Mouse (Mus musculus): ENCODE data around the gene Wdr12. TPM values are rescaled to one million over a fixed set of nuclear protein-coding genes. Genes with fewer than 3 reads are reported as not detected.
"Not testable (repeated sequence)": the region's sequence is repeated elsewhere in the genome, so short reads cannot be mapped to it uniquely, and the experiment has no call there.

Wdr12 gene
- polyA plus RNA-seq, 1 experiment = 0.83 TPM

DNA sequence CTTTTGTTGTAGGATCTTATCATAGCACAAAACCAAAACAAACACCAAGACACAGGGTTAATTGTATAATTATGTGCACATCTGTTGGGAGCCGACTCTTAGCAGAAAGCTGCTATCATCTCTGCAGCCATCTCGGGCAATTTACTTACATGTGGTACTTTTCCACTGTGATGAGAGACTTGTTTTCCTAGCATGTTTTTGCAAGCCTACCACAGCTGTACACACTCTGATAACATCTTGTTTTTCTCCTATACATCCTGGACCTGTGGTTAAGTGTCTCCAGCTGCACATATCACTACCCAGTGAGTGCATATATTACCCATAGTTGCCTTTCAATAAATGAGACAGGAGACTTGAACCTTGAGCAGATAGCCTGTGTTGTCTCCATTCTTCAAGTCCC is 23.5 kb downstream of the Wdr12 start:
- Histone ChIP-seq H3K9me3 (peaks cover 3% of the 10 kb centered on the region; the same call in 1 of the 2 replicates), H3K27me3 (replicated peaks) (no peaks in the 10 kb centered on the region), H3K4me3 (replicated peaks) (no peak overlapping the region), H3K36me3 (replicated peaks; ENCODE audit: low read length) (peaks cover 52% of the 10 kb centered on the region), H3K4me1 (peaks cover 14% of the 10 kb centered on the region)
- TF ChIP-seq FLI1 (IDR thresholded peaks at IDR 0.05; ENCODE audit: low read length) (no peak), GATA1 (IDR thresholded peaks at IDR 0.05; ENCODE audit: borderline replicate concordance, low read length) (no peak)

DNA sequence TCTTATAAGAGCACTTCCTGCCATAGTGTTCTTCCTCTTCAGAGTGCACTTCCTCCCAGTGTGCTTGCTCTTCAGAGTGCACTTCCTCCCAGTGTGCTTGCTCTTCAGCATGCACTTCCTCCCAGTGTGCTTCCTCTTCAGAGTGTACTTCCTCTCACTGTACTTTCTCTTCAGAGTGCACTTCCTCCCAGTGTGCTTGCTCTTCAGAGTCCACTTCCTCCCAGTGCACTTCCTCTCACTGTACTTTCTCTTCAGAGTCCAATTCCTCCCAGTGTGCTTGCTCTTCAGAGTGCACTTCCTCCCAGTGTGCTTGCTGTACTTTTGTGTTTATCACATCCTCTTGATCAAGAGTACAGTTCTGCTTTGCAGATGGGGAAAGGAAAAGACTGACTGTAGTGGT is 27.7 kb downstream of the Wdr12 start:
- not testable (repeated sequence) for H3K9me3 ChIP-seq; H3K36me3 ChIP-seq (replicated peaks; ENCODE audit: low read length); H3K27me3 ChIP-seq (replicated peaks); H3K4me3 ChIP-seq (replicated peaks)
- H3K4me1 ChIP-seq = peaks cover 17% of the 10 kb centered on the region

DNA sequence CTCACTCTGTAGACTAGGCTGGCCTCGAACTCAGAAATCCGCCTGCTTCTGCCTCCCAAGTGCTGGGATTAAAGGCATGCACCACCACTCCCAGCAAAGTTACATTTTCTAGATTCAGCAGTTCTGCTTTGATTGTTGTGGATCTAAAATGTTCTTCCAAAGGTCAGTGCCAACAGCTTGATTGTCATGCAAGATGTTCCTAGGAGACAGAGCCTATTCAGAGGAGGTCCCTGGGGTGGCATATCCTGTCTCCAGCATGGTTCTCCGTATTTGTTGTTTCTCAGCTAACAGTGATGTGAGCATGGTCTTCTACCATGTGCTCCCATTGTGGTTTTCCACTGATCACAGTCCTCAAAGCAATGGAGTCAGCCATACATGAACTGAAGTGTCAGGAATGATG is 42.1 kb downstream of the Wdr12 start:
- no peaks in the 10 kb centered on the region for H3K36me3 ChIP-seq (replicated peaks; ENCODE audit: low read length)
- no peaks in the 10 kb centered on the region for H3K9me3 ChIP-seq
- H3K27me3 ChIP-seq (replicated peaks) = no peaks in the 10 kb centered on the region
- no peaks in the 10 kb centered on the region for H3K4me1 ChIP-seq
- TF ChIP-seq FLI1 (IDR thresholded peaks at IDR 0.05; ENCODE audit: low read length) (no peak), GATA1 (IDR thresholded peaks at IDR 0.05; ENCODE audit: borderline replicate concordance, low read length) (no peak)
- H3K4me3 ChIP-seq (replicated peaks) = no peak overlapping the region

DNA sequence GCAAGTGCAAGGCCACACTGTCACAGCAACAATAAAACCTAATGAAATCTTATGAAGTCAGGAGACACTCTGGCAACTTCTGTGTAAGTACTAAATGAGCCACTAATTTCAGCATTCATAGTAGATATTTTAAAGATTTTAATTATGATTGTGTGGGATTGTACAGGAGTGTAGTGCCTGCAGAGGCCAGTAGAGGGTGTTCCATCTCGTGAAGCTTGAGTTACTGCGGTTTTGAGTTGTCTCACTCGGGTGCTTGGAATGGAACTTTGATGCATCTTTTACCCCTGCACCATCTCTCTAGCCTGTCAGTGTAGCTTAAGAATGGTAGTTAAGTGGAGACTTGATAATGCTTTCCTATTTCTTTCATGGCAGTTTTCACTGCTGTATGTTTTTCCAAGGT is 43.8 kb downstream of the Wdr12 start:
- H3K27me3 ChIP-seq (replicated peaks) = no peaks in the 10 kb centered on the region
- TF ChIP-seq GATA1 (IDR thresholded peaks at IDR 0.05; ENCODE audit: borderline replicate concordance, low read length) (no peak), FLI1 (IDR thresholded peaks at IDR 0.05; ENCODE audit: low read length) (no peak)
- H3K4me1 ChIP-seq = no peaks in the 10 kb centered on the region
- no peaks in the 10 kb centered on the region for H3K36me3 ChIP-seq (replicated peaks; ENCODE audit: low read length)
- H3K9me3 ChIP-seq = no peaks in the 10 kb centered on the region
- H3K4me3 ChIP-seq (replicated peaks) = no peak overlapping the region

DNA sequence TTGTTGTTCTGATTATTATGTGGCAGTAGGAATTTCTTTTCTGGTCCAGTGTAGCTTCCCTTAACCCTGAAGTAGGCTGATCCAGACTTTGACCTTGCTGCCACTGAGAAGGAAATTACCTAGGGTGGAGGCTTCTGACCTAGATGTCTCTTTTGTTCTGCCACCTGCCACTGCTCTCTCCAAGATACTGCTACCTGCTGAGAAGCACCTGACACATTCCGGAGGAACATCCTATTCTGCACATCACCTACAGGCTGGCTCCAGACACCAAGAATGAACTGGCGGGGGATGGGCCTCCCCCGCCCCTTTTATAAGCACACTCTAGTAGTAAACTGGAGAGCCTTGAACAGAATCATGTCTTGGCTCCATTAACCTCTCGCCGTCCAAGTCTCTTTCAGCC is 51.0 kb downstream of the Wdr12 start:
- H3K36me3 ChIP-seq (replicated peaks; ENCODE audit: low read length); H3K4me3 ChIP-seq (replicated peaks); H3K4me1 ChIP-seq; H3K9me3 ChIP-seq: not testable (repeated sequence)
- H3K27me3 ChIP-seq (replicated peaks) = peaks cover 14% of the 10 kb centered on the region

DNA sequence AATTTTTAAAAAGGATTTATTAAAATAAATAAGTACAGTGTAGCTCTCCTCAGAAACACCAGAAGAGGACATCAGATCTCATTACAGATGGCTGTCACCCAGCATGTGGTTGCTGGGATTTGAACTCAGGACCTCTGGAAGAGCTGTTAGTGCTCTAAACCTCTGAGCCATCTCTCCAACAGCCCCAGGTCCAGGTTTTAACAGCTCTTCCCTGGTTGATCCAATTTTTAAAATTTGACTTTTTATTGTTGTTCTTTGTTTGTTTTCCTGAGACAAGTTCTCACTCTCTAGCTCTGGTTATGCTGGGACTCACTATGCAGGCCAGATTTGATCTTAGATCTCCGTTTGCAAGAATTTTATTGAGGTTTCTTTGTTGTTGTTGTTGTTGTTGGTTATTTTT is 53.9 kb downstream of the Wdr12 start:
- Histone ChIP-seq H3K36me3 (replicated peaks; ENCODE audit: low read length) (no peaks in the 10 kb centered on the region), H3K27me3 (replicated peaks) (peaks cover 18% of the 10 kb centered on the region), H3K4me1 (peaks cover 10% of the 10 kb centered on the region), H3K4me3 (replicated peaks) (no peak overlapping the region), H3K9me3 (peaks cover 3% of the 10 kb centered on the region)
- TF ChIP-seq FLI1 (IDR thresholded peaks at IDR 0.05; ENCODE audit: low read length) (no peak), GATA1 (IDR thresholded peaks at IDR 0.05; ENCODE audit: borderline replicate concordance, low read length) (no peak)

DNA sequence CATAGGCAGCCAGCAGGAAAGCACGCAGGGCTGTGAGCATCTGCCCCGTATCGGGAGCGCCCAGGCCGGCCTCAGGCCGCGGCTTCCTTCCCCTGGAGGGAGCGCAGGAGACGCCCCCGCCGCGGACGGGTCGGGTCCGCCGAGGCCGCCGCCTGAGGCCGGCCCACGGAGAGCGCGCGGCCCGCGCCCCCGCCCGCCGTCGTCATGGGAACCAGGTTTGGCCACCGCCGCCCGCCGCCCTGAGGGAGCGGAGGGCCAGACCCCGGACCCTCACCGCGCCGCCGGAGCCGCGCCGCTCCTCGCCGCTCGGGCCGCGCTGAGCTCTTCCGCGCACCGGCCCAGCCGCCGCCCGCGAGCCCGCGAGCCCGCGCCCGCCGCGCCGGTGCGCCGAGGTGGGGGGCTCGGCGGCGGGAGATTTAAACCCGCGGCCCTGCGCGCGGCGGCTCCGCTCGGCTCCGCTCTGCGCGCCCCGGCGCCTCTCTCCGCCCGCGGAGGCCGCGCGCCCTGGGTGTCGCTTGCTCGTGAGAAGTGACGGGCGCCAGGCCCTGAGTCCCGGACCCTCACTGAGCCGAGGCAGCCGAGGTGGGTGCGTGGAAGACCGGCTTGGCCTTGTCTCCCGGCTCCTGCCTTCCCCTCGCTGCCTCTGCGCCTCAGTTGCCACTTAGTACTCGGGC is 55.5 kb downstream of the Wdr12 start, which contains the start of gene Ica1l:
TSS of gene Ica1l (minus strand) at position 389 of the 674 bp plus-strand sequence.
- TF ChIP-seq GATA1 (IDR thresholded peaks at IDR 0.05; ENCODE audit: borderline replicate concordance, low read length) (no peak), FLI1 (IDR thresholded peaks at IDR 0.05; ENCODE audit: low read length) (no peak)
- Histone ChIP-seq H3K4me1 (peaks cover 10% of the 10 kb centered on the region), H3K27me3 (replicated peaks) (peaks cover 18% of the 10 kb centered on the region), H3K9me3 (no peaks in the 10 kb centered on the region), H3K4me3 (replicated peaks) (peak within 1 kb of the TSS; percentile 96), H3K36me3 (replicated peaks; ENCODE audit: low read length) (no peaks in the 10 kb centered on the region)

DNA sequence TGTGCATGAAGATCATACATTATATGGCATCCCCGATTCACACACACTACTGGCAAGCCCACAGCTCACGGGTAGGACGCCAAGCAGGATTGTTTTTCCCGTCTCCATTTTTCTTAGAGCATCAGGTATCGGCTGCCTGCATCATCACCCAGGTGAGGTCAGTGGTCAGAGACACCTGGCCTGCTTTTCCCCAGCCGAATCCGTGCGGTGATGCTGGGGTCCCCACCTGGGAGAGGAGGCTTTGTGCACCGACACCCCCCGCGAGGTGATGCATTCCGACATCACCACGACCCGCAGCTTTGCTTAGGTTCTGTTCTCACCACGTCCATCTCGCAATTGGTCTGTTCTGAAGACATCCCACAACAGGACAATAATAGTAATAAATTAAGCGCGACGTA is 56.0 kb downstream of the Wdr12 start:
- Histone ChIP-seq H3K4me3 (replicated peaks) (peak overlapping the region; percentile 96), H3K27me3 (replicated peaks) (peaks cover 18% of the 10 kb centered on the region), H3K36me3 (replicated peaks; ENCODE audit: low read length) (no peaks in the 10 kb centered on the region), H3K4me1 (peaks cover 10% of the 10 kb centered on the region), H3K9me3 (no peaks in the 10 kb centered on the region)
- TF ChIP-seq FLI1 (IDR thresholded peaks at IDR 0.05; ENCODE audit: low read length) (no peak), GATA1 (IDR thresholded peaks at IDR 0.05; ENCODE audit: borderline replicate concordance, low read length) (no peak)

DNA sequence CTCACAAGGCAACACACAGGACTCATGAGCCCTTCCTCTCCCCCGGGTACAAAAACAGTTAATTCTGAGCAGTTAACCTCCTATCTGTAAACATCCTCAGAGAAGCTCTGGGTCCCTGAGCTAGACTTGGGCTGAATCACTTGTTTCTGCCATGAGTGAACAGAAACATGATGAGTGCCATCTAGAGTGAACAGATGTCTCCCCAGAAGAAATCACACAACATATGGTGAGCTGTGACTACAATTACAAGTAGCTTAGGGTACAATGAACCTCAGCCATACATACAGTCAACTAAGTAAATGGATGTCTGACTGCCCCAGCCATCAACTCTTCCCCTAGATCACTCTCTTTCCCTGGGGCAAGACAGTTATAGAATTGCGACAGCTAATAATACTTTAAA is 63.4 kb downstream of the Wdr12 start:
- Histone ChIP-seq H3K27me3 (replicated peaks) (no peaks in the 10 kb centered on the region), H3K4me3 (replicated peaks) (no peak overlapping the region), H3K36me3 (replicated peaks; ENCODE audit: low read length) (no peaks in the 10 kb centered on the region), H3K9me3 (no peaks in the 10 kb centered on the region), H3K4me1 (peaks cover 3% of the 10 kb centered on the region; the same call in 1 of the 2 replicates)
- TF ChIP-seq GATA1 (IDR thresholded peaks at IDR 0.05; ENCODE audit: borderline replicate concordance, low read length) (no peak), FLI1 (IDR thresholded peaks at IDR 0.05; ENCODE audit: low read length) (no peak)

Other genes with a start within 250 kb of the Wdr12 start
- gene Fam117b, start 185.6 kb downstream of the Wdr12 start, polyA plus RNA-seq (2012; ENCODE audit: insufficient read depth, low replicate concordance) = 4.0 and 4.5 TPM in 2 replicates
- 0.44 TPM in 1 of 2 replicates, not detected in the other for gene Ica1l, start 55.5 kb downstream of the Wdr12 start, polyA plus RNA-seq (2012; ENCODE audit: insufficient read depth, low replicate concordance)
- 0.69 TPM in 1 of 2 replicates, not detected in the other for gene Carf, start 398 bp downstream of the Wdr12 start, polyA plus RNA-seq (2012; ENCODE audit: insufficient read depth, low replicate concordance)
- under 0.01 TPM in 1 of 2 replicates, not detected in the other for gene Nbeal1, start 82.0 kb upstream of the Wdr12 start, polyA plus RNA-seq (2012; ENCODE audit: insufficient read depth, low replicate concordance)
- 6.8 TPM in 1 of 2 replicates, not detected in the other for gene Cyp20a1, start 244.7 kb upstream of the Wdr12 start, polyA plus RNA-seq (2012; ENCODE audit: insufficient read depth, low replicate concordance)